Mouse (Mus musculus) urinary bladder, postnatal 36 days (tissue): ENCODE data around the gene Gm49355.

ENCODE experiments used
- DNase-seq, 2 experiments: peaks; one replicate each; pipeline ENCODE4 v3.0.0; 2022; ENCODE audit warnings: low spot score in 2 of 2, mixed read lengths in 1 of 2

The Gm49355 gene

GRCm38 (mm10) chr14:12342458-12343131, 58.8 kb downstream of the Gm49355 start:
- no peak for DNase-seq

DNA sequence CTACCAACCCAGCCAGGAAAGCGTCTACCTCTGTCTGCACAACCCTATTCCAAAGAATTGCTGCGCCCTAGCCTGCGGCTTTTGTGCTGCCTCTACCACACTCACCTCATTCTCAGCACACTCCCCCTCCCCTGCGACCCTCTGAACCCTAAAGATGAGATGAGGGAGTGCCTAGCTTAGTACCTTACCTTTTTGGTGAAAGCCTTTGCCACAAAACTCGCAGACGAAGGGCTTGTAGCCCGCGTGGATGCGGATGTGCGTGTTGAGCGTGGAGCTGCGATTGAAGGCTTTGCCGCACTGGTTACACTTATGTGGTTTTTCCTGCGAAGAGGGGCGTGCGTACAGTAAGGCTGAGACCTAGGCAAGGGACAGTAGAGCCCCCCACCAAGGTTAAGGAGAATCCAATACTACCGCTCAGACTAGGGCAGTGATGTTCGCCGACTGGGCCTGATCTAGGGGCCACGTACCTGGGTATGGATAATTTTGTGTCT, 59.7 kb downstream of the Gm49355 start:
- no peak for DNase-seq

- DNase-seq = no peak
These were observed 60.4 kb downstream of the Gm49355 start for GRCm38 (mm10) chr14:12344061-12344745.

- DNase-seq = no peak
These were observed 61.0 kb downstream of the Gm49355 start for GRCm38 (mm10) chr14:12344746-12345240.

- DNase-seq = no peak
These were observed 61.6 kb downstream of the Gm49355 start for GRCm38 (mm10) chr14:12345241-12345921.

GRCm38 (mm10) chr14:12346011-12346864, 62.5 kb downstream of the Gm49355 start:
- DNase-seq = no peak

DNA sequence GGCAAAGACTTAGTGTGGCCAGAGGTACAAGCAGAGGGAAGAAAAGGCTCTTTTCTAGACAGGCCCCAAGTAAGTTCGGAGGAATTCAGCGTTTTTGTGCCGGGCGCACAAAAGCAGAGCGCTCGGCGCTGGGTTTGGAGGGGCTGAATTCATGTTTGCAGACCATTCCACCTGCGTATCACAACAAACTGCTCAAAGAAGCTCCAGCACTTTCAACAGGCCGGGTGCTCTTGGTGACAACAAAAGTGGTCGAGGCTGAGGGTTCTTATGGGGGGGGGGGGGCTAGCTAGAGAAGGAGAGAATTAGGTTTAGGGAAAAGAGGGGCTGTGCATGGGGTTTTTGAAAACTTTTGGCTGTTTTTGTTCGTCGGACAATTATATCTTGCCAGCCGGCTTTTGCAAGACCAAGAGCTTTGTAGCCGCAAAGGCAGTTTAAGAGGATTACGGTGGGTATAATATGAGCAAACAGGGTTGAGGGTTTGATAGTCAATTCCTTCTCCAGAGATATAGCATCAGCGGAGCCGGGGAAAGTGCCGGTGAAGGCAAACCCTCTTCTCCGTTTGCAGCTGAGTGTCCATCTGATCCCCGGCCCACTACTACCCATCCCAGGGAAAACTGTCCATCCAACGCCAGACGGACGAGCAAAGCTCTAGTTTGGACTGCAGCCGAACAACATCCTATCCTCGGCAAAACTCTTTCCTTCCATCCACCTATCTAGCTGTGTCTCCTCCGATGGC, 63.3 kb downstream of the Gm49355 start:
- no peak for DNase-seq

GRCm38 (mm10) chr14:12348089-12348488, 64.3 kb downstream of the Gm49355 start, which contains the start of gene Fezf2:
Gene Fezf2, minus strand, starts transcription at chr14:12348189.
- DNase-seq = no peak

GRCm38 (mm10) chr14:12349334-12350090, 65.7 kb downstream of the Gm49355 start:
- DNase-seq = no peak

GRCm38 (mm10) chr14:12350271-12350916, 66.6 kb downstream of the Gm49355 start:
- DNase-seq = no peak
